Mouse (Mus musculus): Measurements from ENCODE around the gene B020011L13Rik.
"Not testable (repeated sequence)": the region's sequence is repeated elsewhere in the genome, so short reads cannot be mapped to it uniquely, and the experiment has no call there.

GRCm38 (mm10) chr1:117829781-117830180 is 48.8 kb downstream of the B020011L13Rik start, which contains the start of gene Gm28360:
- TF ChIP-seq CTCF, EP300 (IDR thresholded peaks at IDR 0.05): not testable (repeated sequence)
